Mouse (Mus musculus) hindbrain, postnatal 0 days (tissue): ENCODE measurements around the gene 1500009C09Rik. TPM values are rescaled to one million over a fixed set of nuclear protein-coding genes. Genes with fewer than 3 reads are reported as not detected.

Experiments used
- ATAC-seq: fragments of 200-750 bp; cut with Nextera tagmentation; 2 replicates; pipeline ENCODE4 v1.8.0; 2017; ENCODE audit warnings: mild to moderate bottlenecking, moderate TSS enrichment, moderate library complexity
- DNase-seq: peaks from one replicate; pipeline ENCODE4 v3.0.0-alpha.2; 2015; ENCODE audit warnings: low spot score
- H3K27ac ChIP-seq: fragments of 300-500 bp; sonication (generic); 2 replicates; pipeline ENCODE4 v1.5.1; 2014; ENCODE audit warnings: mild to moderate bottlenecking
- H3K27me3 ChIP-seq: fragments of 300-500 bp; sonication (generic); 2 replicates; pipeline ENCODE4 v1.6.1; 2014; ENCODE audit warnings: low read length, mixed read lengths; ENCODE audit not compliant: insufficient read depth
- H3K36me3 ChIP-seq: fragments of 300-500 bp; sonication (generic); 2 replicates; pipeline ENCODE4 v1.6.1; 2014; ENCODE audit warnings: low read length, mixed read lengths; ENCODE audit not compliant: insufficient read depth
- H3K4me1 ChIP-seq: fragments of 300-500 bp; sonication (generic); 2 replicates; pipeline ENCODE4 v1.6.1; 2014; ENCODE audit warnings: antibody characterized with exemption, low read length, mixed read lengths; ENCODE audit not compliant: insufficient read depth
- H3K4me2 ChIP-seq: fragments of 300-500 bp; sonication (generic); 2 replicates; pipeline ENCODE4 v1.6.1; 2014; ENCODE audit warnings: low read depth, mild to moderate bottlenecking, low read length, moderate library complexity, mixed read lengths
- H3K4me3 ChIP-seq: fragments of 300-500 bp; sonication (generic); 2 replicates; pipeline ENCODE4 v1.5.1; 2014; ENCODE audit warnings: low read length
- H3K9ac ChIP-seq: fragments of 300-500 bp; sonication (generic); replicated peaks from 2 replicates; pipeline ENCODE4 v1.6.1; 2014; ENCODE audit warnings: mild to moderate bottlenecking, low read length, moderate library complexity, mixed read lengths
- H3K9me3 ChIP-seq: fragments of 300-500 bp; sonication (generic); 2 replicates; pipeline ENCODE4 v1.6.1; 2016; ENCODE audit warnings: low read length, mixed read lengths
- CTCF ChIP-seq: IDR thresholded peaks from 2 replicates; pipeline ENCODE4 v1.5.1; 2016; ENCODE audit warnings: antibody characterized with exemption, control low read depth, low read depth
- WGBS: fragments of 180-500 bp; shearing (Covaris S2); extraction: QIAGEN DNeasy Blood & Tissue Kit; methylation state at CpG from one replicate; pipeline ENCODE4 v1.1.7; 2014; 5-methylcytosine and 5-hydroxymethylcytosine counted together
- polyA plus RNA-seq: library from polyadenylated mRNA; unstranded; fragments of >200 nt; fragmentation: Nextera tagmentation; extraction: Ambion mirVana; gene quantifications from 2 replicates; pipeline ENCODE4 v1.2.1, GENCODE M21; 2015
- total RNA-seq: library from RNA; depleted of rRNA; stranded (reverse); fragments of >200 nt; gene quantifications from 2 replicates; pipeline ENCODE4 v1.2.3, GENCODE M21; 2014

1500009C09Rik gene
- total and polyA plus RNA-seq, 2 experiments from 2014 or later, result 12.5 to 127 TPM

DNA sequence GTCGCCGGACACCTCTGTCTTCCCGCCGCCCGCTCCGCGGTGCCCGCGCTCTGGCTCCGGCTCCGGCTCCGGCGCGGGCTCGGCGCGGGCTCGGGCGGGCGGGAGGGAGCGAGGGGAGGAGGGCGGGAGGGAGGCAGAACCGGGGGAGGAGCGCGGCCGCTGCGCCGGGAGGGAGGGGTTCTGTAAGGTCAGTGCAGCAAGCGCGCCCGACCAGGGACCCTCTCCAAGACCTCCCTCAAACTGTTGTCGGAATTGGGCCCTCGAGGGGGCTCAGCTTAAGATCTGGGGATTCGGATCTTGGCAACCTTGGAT, 39.5 kb upstream of the 1500009C09Rik start, which contains the start of gene Shisa8:
Gene Shisa8, minus strand, starts transcription at position 64 of the 312 bp plus-strand sequence.
- H3K4me2 ChIP-seq, result peak within 1 kb of the TSS; percentile 66
- H3K27ac ChIP-seq, result no peak within 1 kb of the TSS
- WGBS, result 0% methylated on average over 26 of the region's 34 CpGs
- TF ChIP-seq CTCF, result no peak
- H3K4me3 ChIP-seq, result peak within 1 kb of the TSS; percentile 47
- peaks cover 30% of the 10 kb centered on the region for H3K27me3 ChIP-seq
- peaks cover 11% of the 10 kb centered on the region; the same call in 1 of the 2 replicates for H3K4me1 ChIP-seq
- peak within 1 kb of the TSS; percentile 47 for H3K9ac ChIP-seq
- H3K36me3 ChIP-seq, result no peaks in the 10 kb centered on the region
- H3K9me3 ChIP-seq, result no peaks in the 10 kb centered on the region
- no peak for DNase-seq
- ATAC-seq, result no peak; the same call in 1 of the 2 replicates

DNA sequence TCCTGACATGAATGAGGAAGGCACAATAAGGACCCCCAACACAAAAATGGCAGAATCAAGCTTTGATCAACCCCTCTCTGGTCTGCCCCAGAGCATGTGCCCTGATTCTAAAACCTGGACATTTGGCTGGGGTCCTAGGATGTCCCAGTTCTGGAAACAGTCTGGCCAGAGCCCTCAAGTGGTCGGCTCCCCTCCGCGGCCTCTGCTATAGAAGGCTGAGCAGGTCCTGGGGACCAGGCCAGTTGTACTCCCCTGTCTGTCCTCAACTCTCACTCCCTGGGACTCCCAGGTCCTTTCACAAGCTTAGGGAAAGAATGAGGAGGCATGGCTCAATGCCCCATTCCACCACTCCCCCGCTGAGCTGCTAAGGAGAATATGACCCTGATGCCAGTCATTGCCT, 39.0 kb upstream of the 1500009C09Rik start:
- Histone ChIP-seq H3K4me3 (no peak overlapping the region; the same call in 1 of the 2 replicates), H3K4me2 (no peak overlapping the region), H3K36me3 (no peaks in the 10 kb centered on the region), H3K9me3 (no peaks in the 10 kb centered on the region), H3K27ac (no peak overlapping the region), H3K9ac (no peak overlapping the region), H3K27me3 (peaks cover 30% of the 10 kb centered on the region), H3K4me1 (peaks cover 10% of the 10 kb centered on the region; the same call in 1 of the 2 replicates)
- ATAC-seq, result no peak
- DNase-seq, result no peak
- TF ChIP-seq CTCF, result no peak
- WGBS, result 8% methylated on average over 4 of the region's 4 CpGs

DNA sequence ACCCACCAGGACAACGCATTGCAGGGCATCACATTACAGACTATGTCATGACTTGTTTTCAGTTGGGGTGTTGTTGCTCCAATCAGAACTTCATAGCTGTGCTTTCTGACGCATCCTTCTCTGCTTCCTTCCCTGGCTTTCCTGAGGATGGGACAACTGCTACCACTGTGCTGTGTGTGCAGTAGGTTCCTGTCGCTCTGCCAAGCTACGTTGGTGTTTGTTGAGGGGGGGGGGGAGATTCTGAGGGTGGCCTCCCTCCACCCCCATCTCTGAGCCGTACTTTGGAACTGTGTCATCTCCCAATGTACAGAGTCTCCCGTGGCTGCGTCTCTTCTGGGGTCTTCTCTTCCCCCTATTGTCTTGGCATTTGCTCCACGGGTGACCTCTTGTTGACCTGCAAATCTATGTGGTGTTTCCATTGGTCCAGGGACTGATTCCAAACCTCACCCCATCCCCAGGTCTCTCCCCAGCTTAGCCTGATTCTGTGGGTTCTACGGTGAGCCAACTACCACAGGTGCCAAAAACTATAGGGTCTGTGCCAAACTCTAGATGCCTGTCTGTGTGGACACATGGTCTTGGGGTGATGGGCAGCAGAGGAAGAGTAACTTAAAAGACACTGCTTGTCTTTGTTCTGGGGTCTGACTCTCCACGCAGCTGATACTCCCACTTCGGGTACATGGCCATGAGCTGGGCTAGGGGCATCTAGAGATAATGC, 36.7 kb upstream of the 1500009C09Rik start:
- no peaks in the 10 kb centered on the region for H3K36me3 ChIP-seq
- H3K27me3 ChIP-seq, result peaks cover 24% of the 10 kb centered on the region
- no peak overlapping the region for H3K4me2 ChIP-seq
- DNase-seq (no peak), ATAC-seq (no peak)
- H3K9me3 ChIP-seq, result no peaks in the 10 kb centered on the region
- 33% methylated on average over 11 of the region's 11 CpGs for WGBS
- no peak overlapping the region for H3K9ac ChIP-seq
- H3K4me3 ChIP-seq, result no peak overlapping the region
- TF ChIP-seq CTCF, result no peak
- peaks cover 10% of the 10 kb centered on the region; the same call in 1 of the 2 replicates for H3K4me1 ChIP-seq
- no peak overlapping the region for H3K27ac ChIP-seq

DNA sequence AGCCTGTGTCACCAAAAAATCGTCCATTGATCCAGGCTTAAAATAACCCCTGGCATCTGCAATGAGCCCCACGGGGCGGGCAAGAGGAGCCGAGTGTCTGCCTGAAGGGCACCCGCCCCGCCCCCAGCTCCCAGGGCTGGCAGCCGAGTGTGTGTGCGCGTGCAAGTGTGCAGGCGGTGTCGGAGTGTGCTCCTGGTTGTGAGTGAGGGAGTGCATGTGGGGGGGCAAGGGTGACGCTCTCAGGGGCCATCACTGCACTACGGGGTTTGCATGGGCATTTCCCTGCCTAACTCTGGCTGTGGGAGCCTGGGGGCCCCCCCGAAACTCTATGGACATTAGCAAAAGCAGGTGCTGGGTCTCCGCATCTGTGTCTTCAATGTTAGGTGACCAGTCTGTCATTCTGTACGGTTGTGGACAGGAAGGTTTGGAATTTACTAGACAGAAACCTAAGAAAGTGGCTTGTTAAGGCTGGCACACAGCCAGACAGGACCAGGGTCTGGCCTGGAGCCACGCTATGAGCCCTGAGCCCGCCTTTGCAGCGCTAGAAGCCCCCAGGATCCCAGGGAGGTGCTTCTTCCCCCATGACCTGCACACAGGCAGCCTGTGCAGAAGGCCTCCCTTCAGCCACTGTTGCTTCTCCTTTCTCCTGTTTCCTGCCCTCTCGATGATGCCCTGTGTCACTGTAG, 35.9 kb upstream of the 1500009C09Rik start:
- DNase-seq (no peak), ATAC-seq (no peak)
- no peak overlapping the region for H3K4me3 ChIP-seq
- H3K27me3 ChIP-seq, result peaks cover 19% of the 10 kb centered on the region
- TF ChIP-seq CTCF, result no peak
- H3K4me1 ChIP-seq, result peaks cover 10% of the 10 kb centered on the region; the same call in 1 of the 2 replicates
- no peak overlapping the region for H3K27ac ChIP-seq
- H3K4me2 ChIP-seq, result no peak overlapping the region
- H3K9ac ChIP-seq, result no peak overlapping the region
- no peaks in the 10 kb centered on the region for H3K36me3 ChIP-seq
- no peaks in the 10 kb centered on the region for H3K9me3 ChIP-seq
- 39% methylated on average over 20 of the region's 20 CpGs for whole genome bisulfite sequencing

DNA sequence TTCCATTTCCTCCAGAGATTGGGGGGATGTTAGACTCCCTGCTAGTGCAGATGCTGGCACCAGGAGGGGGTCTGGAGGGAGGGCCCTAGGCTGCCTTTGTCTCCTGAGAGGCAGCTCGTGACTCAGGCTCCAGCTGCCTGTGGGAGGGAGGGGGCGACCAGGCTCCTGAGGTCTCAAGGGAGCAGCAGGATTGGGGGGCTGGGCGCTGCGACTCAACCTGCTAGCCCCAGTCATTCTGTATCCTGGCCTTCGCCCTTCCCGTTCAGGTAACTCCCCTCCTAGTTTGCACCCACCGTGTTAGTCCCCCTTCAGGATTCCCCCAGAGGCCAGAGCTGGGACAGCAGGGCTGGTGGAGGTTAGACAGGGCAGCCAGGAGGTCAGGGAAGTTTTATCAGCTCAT, 35.2 kb upstream of the 1500009C09Rik start:
- TF ChIP-seq CTCF, result no peak
- H3K4me3 ChIP-seq, result no peak overlapping the region
- H3K9me3 ChIP-seq, result no peaks in the 10 kb centered on the region
- H3K4me1 ChIP-seq, result peaks cover 8% of the 10 kb centered on the region; the same call in 1 of the 2 replicates
- H3K36me3 ChIP-seq, result no peaks in the 10 kb centered on the region
- 28% methylated on average over 7 of the region's 7 CpGs for WGBS
- no peak overlapping the region for H3K4me2 ChIP-seq
- H3K9ac ChIP-seq, result no peak overlapping the region
- H3K27me3 ChIP-seq, result peaks cover 13% of the 10 kb centered on the region
- H3K27ac ChIP-seq, result no peak overlapping the region
- ATAC-seq, result no peak
- no peak for DNase-seq

DNA sequence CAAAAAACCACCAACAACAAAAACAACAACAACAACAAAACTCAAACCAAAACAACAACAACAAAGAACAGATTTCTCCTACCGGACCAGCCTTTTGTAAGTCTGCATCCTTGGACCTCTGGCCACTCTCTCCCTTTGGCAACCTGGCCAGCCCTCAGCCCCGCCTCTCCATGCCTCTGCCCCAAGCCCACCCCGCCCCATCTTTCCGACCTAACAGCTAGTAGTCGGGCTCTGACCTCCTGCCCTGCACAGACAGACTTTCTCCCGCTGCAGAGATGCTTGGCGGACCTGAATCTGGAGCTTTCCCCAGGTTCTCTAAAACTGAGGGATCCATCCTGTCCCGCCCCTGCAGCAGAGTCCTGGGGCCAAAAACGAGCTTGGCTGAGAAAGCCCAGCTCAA, 34.2 kb upstream of the 1500009C09Rik start:
- Histone ChIP-seq H3K4me1 (peaks cover 5% of the 10 kb centered on the region; the same call in 1 of the 2 replicates), H3K9ac (no peak overlapping the region), H3K27me3 (peaks cover 11% of the 10 kb centered on the region; the same call in 1 of the 2 replicates), H3K4me3 (no peak overlapping the region), H3K9me3 (no peaks in the 10 kb centered on the region), H3K4me2 (no peak overlapping the region), H3K36me3 (no peaks in the 10 kb centered on the region), H3K27ac (no peak overlapping the region)
- TF ChIP-seq CTCF, result no peak
- 39% methylated on average over 9 of the region's 9 CpGs for WGBS
- no peak for ATAC-seq
- DNase-seq, result no peak
